Mouse (Mus musculus) hindbrain, embryonic 15.5 days (tissue): ENCODE measurements around the gene Slc22a2. TPM values are rescaled to one million over a fixed set of nuclear protein-coding genes. Genes with fewer than 3 reads are reported as not detected.

Experiments used
- ATAC-seq: fragments of 200-750 bp; cut with Nextera tagmentation; 2 replicates; pipeline ENCODE4 v1.8.0; 2017; ENCODE audit warnings: low read depth, moderate number of reproducible peaks, moderate TSS enrichment; ENCODE audit not compliant: low FRiP score
- H3K27ac ChIP-seq: fragments of 300-500 bp; sonication (generic); replicated peaks from 2 replicates; pipeline ENCODE4 v1.5.1; 2015; ENCODE audit warnings: mild to moderate bottlenecking, inconsistent platforms
- H3K27me3 ChIP-seq: fragments of 300-500 bp; sonication (generic); 2 replicates; pipeline ENCODE4 v1.6.1; 2015; ENCODE audit warnings: control low read depth, inconsistent platforms
- H3K36me3 ChIP-seq: fragments of 300-500 bp; sonication (generic); 2 replicates; pipeline ENCODE4 v1.6.1; 2015; ENCODE audit warnings: control low read depth, inconsistent platforms
- H3K4me1 ChIP-seq: fragments of 300-500 bp; sonication (generic); replicated peaks from 2 replicates; pipeline ENCODE4 v1.6.1; 2015; ENCODE audit warnings: control low read depth, inconsistent platforms
- H3K4me2 ChIP-seq: fragments of 300-500 bp; sonication (generic); 2 replicates; pipeline ENCODE4 v1.6.1; 2015; ENCODE audit warnings: moderate library complexity, mild to moderate bottlenecking, inconsistent platforms
- H3K4me3 ChIP-seq: fragments of 300-500 bp; sonication (generic); 2 replicates; pipeline ENCODE4 v1.5.1; 2015; ENCODE audit warnings: mild to moderate bottlenecking, inconsistent platforms
- H3K9ac ChIP-seq: fragments of 300-500 bp; sonication (generic); 2 replicates; pipeline ENCODE4 v1.6.1; 2015; ENCODE audit warnings: inconsistent platforms
- H3K9me3 ChIP-seq: fragments of 300-500 bp; sonication (generic); 2 replicates; pipeline ENCODE4 v1.6.1; 2016; ENCODE audit warnings: control low read depth, inconsistent platforms
- WGBS: fragments of 180-500 bp; shearing (Covaris S2); methylation state at CpG from one replicate; pipeline ENCODE4 v1.1.7; 2015; 5-methylcytosine and 5-hydroxymethylcytosine counted together
- polyA plus RNA-seq: library from polyadenylated mRNA; unstranded; fragments of >200 nt; fragmentation: Nextera tagmentation; extraction: Ambion mirVana; gene quantifications from 2 replicates; pipeline ENCODE4 v1.2.1, GENCODE M21; 2015

Slc22a2 gene
- polyA plus RNA-seq, 1 experiment from 2014 or later: 1.5 TPM

- no peak overlapping the region for H3K4me2 ChIP-seq
- 89% methylated on average over 3 of the region's 3 CpGs for WGBS
- no peak overlapping the region for H3K9ac ChIP-seq
- H3K4me3 ChIP-seq: no peak overlapping the region
- ATAC-seq: no peak
- no peaks in the 10 kb centered on the region for H3K4me1 ChIP-seq
- no peaks in the 10 kb centered on the region for H3K27me3 ChIP-seq
- no peak overlapping the region for H3K27ac ChIP-seq
- H3K36me3 ChIP-seq: no peaks in the 10 kb centered on the region
- H3K9me3 ChIP-seq: no peaks in the 10 kb centered on the region
These were observed 55.7 kb downstream of the Slc22a2 start for GRCm38 (mm10) chr17:12639585-12639984.

GRCm38 (mm10) chr17:12641087-12641486 is 57.2 kb downstream of the Slc22a2 start:
- Histone ChIP-seq H3K36me3 (no peaks in the 10 kb centered on the region), H3K27me3 (no peaks in the 10 kb centered on the region), H3K4me2 (no peak overlapping the region), H3K4me3 (no peak overlapping the region), H3K9ac (no peak overlapping the region), H3K9me3 (no peaks in the 10 kb centered on the region), H3K4me1 (no peaks in the 10 kb centered on the region), H3K27ac (no peak overlapping the region)
- WGBS: 80% methylated on average over 4 of the region's 4 CpGs
- no peak for ATAC-seq

GRCm38 (mm10) chr17:12645461-12645860 is 61.5 kb downstream of the Slc22a2 start:
- ATAC-seq: no peak
- Histone ChIP-seq H3K4me1 (no peaks in the 10 kb centered on the region), H3K4me2 (no peak overlapping the region), H3K4me3 (no peak overlapping the region), H3K36me3 (no peaks in the 10 kb centered on the region), H3K27ac (no peak overlapping the region), H3K9ac (no peak overlapping the region), H3K9me3 (no peaks in the 10 kb centered on the region), H3K27me3 (no peaks in the 10 kb centered on the region)
- WGBS: 78% methylated on average over 5 of the region's 5 CpGs

- Histone ChIP-seq H3K27me3 (no peaks in the 10 kb centered on the region), H3K4me3 (no peak overlapping the region), H3K4me1 (no peaks in the 10 kb centered on the region), H3K36me3 (no peaks in the 10 kb centered on the region), H3K9me3 (no peaks in the 10 kb centered on the region), H3K4me2 (no peak overlapping the region), H3K9ac (no peak overlapping the region), H3K27ac (no peak overlapping the region)
- ATAC-seq: no peak
- 92% methylated on average over 11 of the region's 11 CpGs for WGBS
These were observed 68.7 kb downstream of the Slc22a2 start for GRCm38 (mm10) chr17:12652604-12653003.

- H3K27ac ChIP-seq: no peak overlapping the region
- no peak overlapping the region for H3K4me3 ChIP-seq
- ATAC-seq: no peak
- no peaks in the 10 kb centered on the region for H3K36me3 ChIP-seq
- H3K9me3 ChIP-seq: no peaks in the 10 kb centered on the region
- H3K4me2 ChIP-seq: no peak overlapping the region
- no peaks in the 10 kb centered on the region for H3K4me1 ChIP-seq
- WGBS: 71% methylated on average over 3 of the region's 3 CpGs
- H3K27me3 ChIP-seq: no peaks in the 10 kb centered on the region
- H3K9ac ChIP-seq: no peak overlapping the region
These were observed 70.1 kb downstream of the Slc22a2 start for GRCm38 (mm10) chr17:12654061-12654460.

- Histone ChIP-seq H3K4me2 (no peak overlapping the region), H3K9ac (no peak overlapping the region), H3K27ac (no peak overlapping the region), H3K4me3 (no peak overlapping the region), H3K27me3 (no peaks in the 10 kb centered on the region), H3K36me3 (no peaks in the 10 kb centered on the region), H3K9me3 (no peaks in the 10 kb centered on the region), H3K4me1 (no peaks in the 10 kb centered on the region)
- 90% methylated on average over 7 of the region's 7 CpGs for WGBS
- no peak for ATAC-seq
These were observed 71.9 kb downstream of the Slc22a2 start for GRCm38 (mm10) chr17:12655826-12656225.

GRCm38 (mm10) chr17:12658784-12659183 is 74.9 kb downstream of the Slc22a2 start:
- Histone ChIP-seq H3K27ac (no peak overlapping the region), H3K9me3 (no peaks in the 10 kb centered on the region), H3K4me2 (no peak overlapping the region), H3K27me3 (no peaks in the 10 kb centered on the region), H3K9ac (no peak overlapping the region), H3K4me1 (no peaks in the 10 kb centered on the region), H3K36me3 (no peaks in the 10 kb centered on the region), H3K4me3 (no peak overlapping the region)
- 86% methylated on average over 7 of the region's 7 CpGs for WGBS
- no peak for ATAC-seq

GRCm38 (mm10) chr17:12659233-12659632 is 75.3 kb downstream of the Slc22a2 start:
- ATAC-seq: no peak
- Histone ChIP-seq H3K27ac (no peak overlapping the region), H3K36me3 (no peaks in the 10 kb centered on the region), H3K27me3 (no peaks in the 10 kb centered on the region), H3K9ac (no peak overlapping the region), H3K9me3 (no peaks in the 10 kb centered on the region), H3K4me3 (no peak overlapping the region), H3K4me1 (no peaks in the 10 kb centered on the region), H3K4me2 (no peak overlapping the region)
- 91% methylated on average over 10 of the region's 10 CpGs for WGBS

- no peak overlapping the region for H3K9ac ChIP-seq
- H3K27ac ChIP-seq: no peak overlapping the region
- H3K9me3 ChIP-seq: no peaks in the 10 kb centered on the region
- H3K27me3 ChIP-seq: no peaks in the 10 kb centered on the region
- no peaks in the 10 kb centered on the region for H3K36me3 ChIP-seq
- H3K4me3 ChIP-seq: no peak overlapping the region
- no peak overlapping the region for H3K4me2 ChIP-seq
- WGBS: 75% methylated on average over 13 of the region's 13 CpGs
- H3K4me1 ChIP-seq: no peaks in the 10 kb centered on the region
- no peak; the same call in 1 of the 2 replicates for ATAC-seq
These were observed 76.8 kb downstream of the Slc22a2 start for GRCm38 (mm10) chr17:12660572-12661260.

- no peaks in the 10 kb centered on the region for H3K27me3 ChIP-seq
- H3K4me3 ChIP-seq: no peak overlapping the region
- 78% methylated on average over 8 of the region's 8 CpGs for WGBS
These were observed 80.2 kb downstream of the Slc22a2 start for GRCm38 (mm10) chr17:12664156-12664555.

GRCm38 (mm10) chr17:12668478-12669362 is 84.8 kb downstream of the Slc22a2 start:
- Histone ChIP-seq H3K4me3 (no peak overlapping the region), H3K36me3 (no peaks in the 10 kb centered on the region), H3K9ac (no peak overlapping the region), H3K27ac (no peak overlapping the region), H3K4me1 (no peaks in the 10 kb centered on the region), H3K9me3 (no peaks in the 10 kb centered on the region), H3K27me3 (no peaks in the 10 kb centered on the region), H3K4me2 (no peak overlapping the region)
- WGBS: 57% methylated on average over 7 of the region's 7 CpGs
- ATAC-seq: no peak

More at GRCm38 (mm10) chr17:12664156-12664555, 80.2 kb downstream of the Slc22a2 start:
- H3K27ac ChIP-seq: no peak overlapping the region
- ATAC-seq: no peak; the same call in 1 of the 2 replicates
- no peaks in the 10 kb centered on the region for H3K9me3 ChIP-seq
- H3K4me1 ChIP-seq: no peaks in the 10 kb centered on the region
- H3K36me3 ChIP-seq: no peaks in the 10 kb centered on the region
- no peak overlapping the region for H3K4me2 ChIP-seq
- H3K9ac ChIP-seq: no peak overlapping the region

- Histone ChIP-seq H3K9ac (no peak overlapping the region), H3K36me3 (no peaks in the 10 kb centered on the region), H3K4me2 (no peak overlapping the region), H3K27me3 (no peaks in the 10 kb centered on the region), H3K9me3 (no peaks in the 10 kb centered on the region), H3K4me3 (no peak overlapping the region), H3K27ac (no peak overlapping the region), H3K4me1 (no peaks in the 10 kb centered on the region)
- ATAC-seq: no peak
These were observed 85.4 kb downstream of the Slc22a2 start for GRCm38 (mm10) chr17:12669363-12669679.
